Mouse (Mus musculus): Measurements from ENCODE around the gene Hspb6.

DNA sequence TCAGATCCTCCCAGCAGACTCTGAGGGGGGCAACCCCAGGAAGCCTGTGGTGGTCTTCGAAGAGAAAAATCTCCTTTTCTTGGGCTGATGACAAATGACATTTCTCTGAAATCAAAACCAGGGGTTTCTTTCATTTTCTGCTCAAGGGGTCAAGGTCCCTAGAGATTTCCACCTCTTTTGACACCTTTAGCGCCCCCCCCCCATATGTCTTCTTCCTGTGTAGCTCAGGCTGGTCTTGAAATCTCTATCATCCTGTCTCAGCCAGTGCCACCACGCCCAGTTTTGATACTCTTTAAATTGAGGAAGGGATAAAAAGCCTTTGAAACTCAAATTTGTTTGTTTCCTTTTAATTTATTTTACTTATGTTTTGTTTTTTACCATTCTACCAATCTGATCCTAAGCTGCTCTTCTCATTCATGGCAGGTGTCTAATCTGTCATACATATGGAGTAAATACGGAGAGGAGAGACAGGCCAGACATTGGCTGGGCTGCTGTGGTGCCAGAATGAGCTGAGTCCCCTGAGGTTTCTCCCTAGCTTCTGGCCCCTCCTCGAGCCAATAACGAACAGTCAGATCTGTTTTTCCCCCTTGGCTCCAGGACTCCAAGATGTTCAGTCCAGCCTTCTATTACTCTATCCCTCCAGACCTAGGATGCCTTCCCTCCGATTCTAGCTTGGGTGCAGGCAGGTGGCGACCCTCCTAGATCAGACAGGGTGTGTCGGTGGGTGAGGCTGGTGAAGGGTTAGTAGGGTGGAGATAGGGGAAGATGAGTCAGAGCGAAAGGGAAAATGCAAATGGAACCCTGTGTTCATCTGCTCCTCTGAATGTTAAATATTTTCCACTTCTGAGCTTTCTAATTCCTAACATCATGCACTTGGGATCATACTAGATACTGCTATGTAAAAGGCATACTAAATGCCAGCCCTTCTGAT lies 41.9 kb downstream of the Hspb6 start:
- no peak for TF ChIP-seq POLR2A (IDR thresholded peaks at IDR 0.05; ENCODE audit: insufficient read depth, low read depth, low read length)
- no peak for TF ChIP-seq CTCF (IDR thresholded peaks at IDR 0.05)
